Mouse (Mus musculus) left cerebral cortex, adult 8-10 months (tissue): ENCODE results near the gene Itga10. TPM values are rescaled to one million over a fixed set of nuclear protein-coding genes. Genes with fewer than 3 reads are reported as not detected.
A peak's percentile ranks its signal among the peaks of the same experiment; 100 is the strongest.
"Not testable (repeated sequence)": the region's sequence is repeated elsewhere in the genome, so short reads cannot be mapped to it uniquely, and the experiment has no call there.

Experiments used
- DNase-seq, 2 experiments: peaks; one replicate each; pipeline ENCODE4 v3.0.0; 2022; ENCODE audit warnings: low spot score in 2 of 2
- total RNA-seq, 4 experiments: library from RNA; stranded (reverse); gene quantifications; 2 replicates each; pipeline ENCODE4 v1.2.4; 2022

The Itga10 gene
- total RNA-seq = 1 to 10 TPM in 3 of 4 experiments, under 1 TPM in 1; 0.97 to 2.0 (median 1.5) TPM

- no peak for DNase-seq
These were observed at the start of gene Itga10 for GRCm38 (mm10) chr3:96645018-96645649. Gene Itga10, plus strand, starts transcription at chr3:96645584.

GRCm38 (mm10) chr3:96595661-96596060 lies 49.7 kb upstream of the Itga10 start:
- peak; percentile 33 to 68 for DNase-seq

GRCm38 (mm10) chr3:96596228-96596707 lies 49.1 kb upstream of the Itga10 start, which contains the start of gene Ankrd34a:
Gene Ankrd34a, plus strand, starts transcription at chr3:96596636.
- DNase-seq = peak; percentile 64 to 85

GRCm38 (mm10) chr3:96596855-96597254 lies 48.5 kb upstream of the Itga10 start:
- peak in 1 of 2 experiments; percentile 57 for DNase-seq

- DNase-seq = peak in 1 of 2 experiments; percentile 48
These were observed 47.9 kb upstream of the Itga10 start for GRCm38 (mm10) chr3:96597435-96597891.

GRCm38 (mm10) chr3:96598156-96599068 lies 47.0 kb upstream of the Itga10 start:
- DNase-seq = peak; percentile 49 to 51

- DNase-seq = no peak
These were observed 46.4 kb upstream of the Itga10 start for GRCm38 (mm10) chr3:96599069-96599393.

- DNase-seq = no peak
These were observed 46.0 kb upstream of the Itga10 start for GRCm38 (mm10) chr3:96599411-96599810.

GRCm38 (mm10) chr3:96600639-96601250 lies 44.6 kb upstream of the Itga10 start, which contains the start of gene Lix1l:
Gene Lix1l, plus strand, starts transcription at chr3:96601149.
- peak; percentile 80 to 94 for DNase-seq

GRCm38 (mm10) chr3:96601251-96601787 lies 44.1 kb upstream of the Itga10 start:
- DNase-seq = peak; percentile 43 to 61

- DNase-seq = no peak
These were observed 43.3 kb upstream of the Itga10 start for GRCm38 (mm10) chr3:96601941-96602703.

GRCm38 (mm10) chr3:96602704-96603084 lies 42.7 kb upstream of the Itga10 start:
- DNase-seq = no peak

- no peak for DNase-seq
These were observed 42.1 kb upstream of the Itga10 start for GRCm38 (mm10) chr3:96603311-96603710.

- DNase-seq = not testable (repeated sequence)
These were observed 39.4 kb upstream of the Itga10 start for GRCm38 (mm10) chr3:96606007-96606406.

GRCm38 (mm10) chr3:96606618-96607017 lies 38.8 kb upstream of the Itga10 start:
- DNase-seq = no peak

GRCm38 (mm10) chr3:96617941-96618340 lies 27.4 kb upstream of the Itga10 start:
- DNase-seq = no peak

- DNase-seq = no peak
These were observed 22.2 kb upstream of the Itga10 start for GRCm38 (mm10) chr3:96623201-96623600.

GRCm38 (mm10) chr3:96629729-96630600 lies 15.4 kb upstream of the Itga10 start, which contains the start of gene Rbm8a:
Gene Rbm8a, plus strand, starts transcription at chr3:96629933.
- DNase-seq = peak; percentile 95 to 96

GRCm38 (mm10) chr3:96632058-96632457 lies 13.3 kb upstream of the Itga10 start:
- no peak for DNase-seq

GRCm38 (mm10) chr3:96634015-96634414 lies 11.4 kb upstream of the Itga10 start:
- DNase-seq = no peak
